Mouse (Mus musculus): ENCODE results near the gene Arhgap35. TPM values are rescaled to one million over a fixed set of nuclear protein-coding genes. Genes with fewer than 3 reads are reported as not detected.

Gene Arhgap35
- polyA plus RNA-seq, 1 experiment from 2014 or later = 2.6 TPM

- Histone ChIP-seq H3K4me2 (ENCODE audit: low read depth, low read length) (no peak overlapping the region), H3K9ac (ENCODE audit: low read depth, low read length) (no peak overlapping the region), H3K9me3 (replicated peaks; ENCODE audit: control insufficient read depth, low read length) (no peaks in the 10 kb centered on the region), H3K4me3 (ENCODE audit: low read depth, low read length) (no peak overlapping the region), H3K27me3 (ENCODE audit: control insufficient read depth, insufficient read depth, low read depth, low read length) (no peaks in the 10 kb centered on the region), H3K4me1 (ENCODE audit: control insufficient read depth, low read depth, low read length) (no peaks in the 10 kb centered on the region), H3K27ac (ENCODE audit: low read length) (no peak overlapping the region), H3K36me3 (ENCODE audit: control insufficient read depth, insufficient read depth) (peaks cover 3% of the 10 kb centered on the region; the same call in 1 of the 2 replicates)
- 62% methylated on average over 4 of the region's 4 CpGs for WGBS (ENCODE audit: insufficient replicate concordance)
- ATAC-seq (ENCODE audit: low read depth) = no peak
Observed at GRCm38 (mm10) chr7:16557251-16557650, 57.5 kb downstream of the Arhgap35 start.

GRCm38 (mm10) chr7:16554215-16554614 is 60.6 kb downstream of the Arhgap35 start:
- Histone ChIP-seq H3K4me1 (ENCODE audit: control insufficient read depth, low read depth, low read length) (no peaks in the 10 kb centered on the region), H3K9me3 (replicated peaks; ENCODE audit: control insufficient read depth, low read length) (no peaks in the 10 kb centered on the region), H3K36me3 (ENCODE audit: control insufficient read depth, insufficient read depth) (no peaks in the 10 kb centered on the region), H3K27me3 (ENCODE audit: control insufficient read depth, insufficient read depth, low read depth, low read length) (no peaks in the 10 kb centered on the region), H3K9ac (ENCODE audit: low read depth, low read length) (no peak overlapping the region), H3K4me3 (ENCODE audit: low read depth, low read length) (no peak overlapping the region), H3K27ac (ENCODE audit: low read length) (no peak overlapping the region), H3K4me2 (ENCODE audit: low read depth, low read length) (no peak overlapping the region)
- no peak for ATAC-seq (ENCODE audit: low read depth)
- 70% methylated on average over 3 of the region's 3 CpGs for WGBS (ENCODE audit: insufficient replicate concordance)

GRCm38 (mm10) chr7:16551581-16551980 is 63.2 kb downstream of the Arhgap35 start:
- no peak overlapping the region for H3K4me3 ChIP-seq (ENCODE audit: low read depth, low read length)
- no peak overlapping the region for H3K9ac ChIP-seq (ENCODE audit: low read depth, low read length)
- H3K9me3 ChIP-seq (replicated peaks; ENCODE audit: control insufficient read depth, low read length) = no peaks in the 10 kb centered on the region
- H3K27me3 ChIP-seq (ENCODE audit: control insufficient read depth, insufficient read depth, low read depth, low read length) = no peaks in the 10 kb centered on the region
- WGBS (ENCODE audit: insufficient replicate concordance) = 66% methylated on average over 1 of the region's 1 CpGs
- H3K27ac ChIP-seq (ENCODE audit: low read length) = no peak overlapping the region
- no peak for ATAC-seq (ENCODE audit: low read depth)
- no peaks in the 10 kb centered on the region for H3K4me1 ChIP-seq (ENCODE audit: control insufficient read depth, low read depth, low read length)
- H3K4me2 ChIP-seq (ENCODE audit: low read depth, low read length) = no peak overlapping the region
- H3K36me3 ChIP-seq (ENCODE audit: control insufficient read depth, insufficient read depth) = 0 out of 2 replicates have a peak, but pooled peaks cover 3% of the 10 kb centered on the region

- Histone ChIP-seq H3K36me3 (ENCODE audit: control insufficient read depth, insufficient read depth) (0 out of 2 replicates have a peak, but pooled peaks cover 3% of the 10 kb centered on the region), H3K27ac (ENCODE audit: low read length) (no peak overlapping the region), H3K4me2 (ENCODE audit: low read depth, low read length) (no peak overlapping the region), H3K4me1 (ENCODE audit: control insufficient read depth, low read depth, low read length) (no peaks in the 10 kb centered on the region), H3K27me3 (ENCODE audit: control insufficient read depth, insufficient read depth, low read depth, low read length) (no peaks in the 10 kb centered on the region), H3K9ac (ENCODE audit: low read depth, low read length) (no peak overlapping the region), H3K4me3 (ENCODE audit: low read depth, low read length) (no peak overlapping the region), H3K9me3 (replicated peaks; ENCODE audit: control insufficient read depth, low read length) (no peaks in the 10 kb centered on the region)
- no peak for ATAC-seq (ENCODE audit: low read depth)
- 66% methylated on average over 1 of the region's 1 CpGs for WGBS (ENCODE audit: insufficient replicate concordance)
Observed at GRCm38 (mm10) chr7:16549299-16549698, 65.5 kb downstream of the Arhgap35 start.

GRCm38 (mm10) chr7:16544770-16545169 is 70.0 kb downstream of the Arhgap35 start:
- Histone ChIP-seq H3K36me3 (ENCODE audit: control insufficient read depth, insufficient read depth) (0 out of 2 replicates have a peak, but pooled peaks cover 3% of the 10 kb centered on the region), H3K4me1 (ENCODE audit: control insufficient read depth, low read depth, low read length) (no peaks in the 10 kb centered on the region), H3K9me3 (replicated peaks; ENCODE audit: control insufficient read depth, low read length) (no peaks in the 10 kb centered on the region), H3K9ac (ENCODE audit: low read depth, low read length) (no peak overlapping the region), H3K4me2 (ENCODE audit: low read depth, low read length) (no peak overlapping the region), H3K27ac (ENCODE audit: low read length) (no peak overlapping the region), H3K4me3 (ENCODE audit: low read depth, low read length) (no peak overlapping the region), H3K27me3 (ENCODE audit: control insufficient read depth, insufficient read depth, low read depth, low read length) (no peaks in the 10 kb centered on the region)
- ATAC-seq (ENCODE audit: low read depth) = no peak
- WGBS (ENCODE audit: insufficient replicate concordance) = 79% methylated on average over 8 of the region's 8 CpGs

GRCm38 (mm10) chr7:16537220-16537903 is 77.4 kb downstream of the Arhgap35 start:
- ATAC-seq (ENCODE audit: low read depth) = no peak

GRCm38 (mm10) chr7:16525995-16526394 is 88.8 kb downstream of the Arhgap35 start:
- Histone ChIP-seq H3K9me3 (replicated peaks; ENCODE audit: control insufficient read depth, low read length) (no peaks in the 10 kb centered on the region), H3K27me3 (ENCODE audit: control insufficient read depth, insufficient read depth, low read depth, low read length) (no peaks in the 10 kb centered on the region), H3K36me3 (ENCODE audit: control insufficient read depth, insufficient read depth) (no peaks in the 10 kb centered on the region), H3K4me2 (ENCODE audit: low read depth, low read length) (no peak overlapping the region), H3K4me1 (ENCODE audit: control insufficient read depth, low read depth, low read length) (no peaks in the 10 kb centered on the region), H3K9ac (ENCODE audit: low read depth, low read length) (no peak overlapping the region), H3K27ac (ENCODE audit: low read length) (no peak overlapping the region), H3K4me3 (ENCODE audit: low read depth, low read length) (no peak overlapping the region)
- ATAC-seq (ENCODE audit: low read depth) = peak; percentile 82
- 61% methylated on average over 2 of the region's 2 CpGs for WGBS (ENCODE audit: insufficient replicate concordance)

More at GRCm38 (mm10) chr7:16537220-16537903, 77.4 kb downstream of the Arhgap35 start:
- no peaks in the 10 kb centered on the region for H3K27me3 ChIP-seq (ENCODE audit: control insufficient read depth, insufficient read depth, low read depth, low read length)
- H3K27ac ChIP-seq (ENCODE audit: low read length) = no peak overlapping the region
- WGBS (ENCODE audit: insufficient replicate concordance) = 68% methylated on average over 5 of the region's 5 CpGs
- no peaks in the 10 kb centered on the region for H3K9me3 ChIP-seq (replicated peaks; ENCODE audit: control insufficient read depth, low read length)
- H3K9ac ChIP-seq (ENCODE audit: low read depth, low read length) = no peak overlapping the region
- H3K36me3 ChIP-seq (ENCODE audit: control insufficient read depth, insufficient read depth) = no peaks in the 10 kb centered on the region
- H3K4me3 ChIP-seq (ENCODE audit: low read depth, low read length) = no peak overlapping the region
- H3K4me2 ChIP-seq (ENCODE audit: low read depth, low read length) = no peak overlapping the region
- H3K4me1 ChIP-seq (ENCODE audit: control insufficient read depth, low read depth, low read length) = no peaks in the 10 kb centered on the region

GRCm38 (mm10) chr7:16525448-16525847 is 89.3 kb downstream of the Arhgap35 start:
- no peak overlapping the region for H3K27ac ChIP-seq (ENCODE audit: low read length)

GRCm38 (mm10) chr7:16524308-16524707 is 90.5 kb downstream of the Arhgap35 start:
- Histone ChIP-seq H3K4me3 (ENCODE audit: low read depth, low read length) (no peak overlapping the region), H3K27me3 (ENCODE audit: control insufficient read depth, insufficient read depth, low read depth, low read length) (no peaks in the 10 kb centered on the region), H3K9ac (ENCODE audit: low read depth, low read length) (no peak overlapping the region), H3K36me3 (ENCODE audit: control insufficient read depth, insufficient read depth) (no peaks in the 10 kb centered on the region), H3K9me3 (replicated peaks; ENCODE audit: control insufficient read depth, low read length) (no peaks in the 10 kb centered on the region), H3K4me2 (ENCODE audit: low read depth, low read length) (no peak overlapping the region), H3K4me1 (ENCODE audit: control insufficient read depth, low read depth, low read length) (no peaks in the 10 kb centered on the region), H3K27ac (ENCODE audit: low read length) (no peak overlapping the region)
- WGBS (ENCODE audit: insufficient replicate concordance) = 58% methylated on average over 2 of the region's 2 CpGs
- ATAC-seq (ENCODE audit: low read depth) = no peak

More at GRCm38 (mm10) chr7:16525448-16525847, 89.3 kb downstream of the Arhgap35 start:
- no peaks in the 10 kb centered on the region for H3K36me3 ChIP-seq (ENCODE audit: control insufficient read depth, insufficient read depth)
- WGBS (ENCODE audit: insufficient replicate concordance) = 62% methylated on average over 3 of the region's 3 CpGs
- H3K9ac ChIP-seq (ENCODE audit: low read depth, low read length) = no peak overlapping the region
- H3K4me3 ChIP-seq (ENCODE audit: low read depth, low read length) = no peak overlapping the region
- H3K4me2 ChIP-seq (ENCODE audit: low read depth, low read length) = no peak overlapping the region
- no peaks in the 10 kb centered on the region for H3K27me3 ChIP-seq (ENCODE audit: control insufficient read depth, insufficient read depth, low read depth, low read length)
- no peak for ATAC-seq (ENCODE audit: low read depth)
- no peaks in the 10 kb centered on the region for H3K4me1 ChIP-seq (ENCODE audit: control insufficient read depth, low read depth, low read length)
- no peaks in the 10 kb centered on the region for H3K9me3 ChIP-seq (replicated peaks; ENCODE audit: control insufficient read depth, low read length)

Measured in liver, embryonic 16.5 days (tissue).